Mouse (Mus musculus) mature B cell (primary cell): ENCODE results near the gene Plb1.

Experiments
- in situ Hi-C: fragments of 300-500 bp; cut with MboI; formaldehyde crosslinking; loops from 2 replicates; pipeline ENCODE4 v1.14.3; 2019

Plb1 gene

GRCm38 (mm10) chr5:32394586-32394985 lies 162.1 kb downstream of the Plb1 start:
- in situ Hi-C loops = no loop called here

- in situ Hi-C loops = no loop called here
Observed at GRCm38 (mm10) chr5:32395101-32395892, 162.8 kb downstream of the Plb1 start.

GRCm38 (mm10) chr5:32397719-32398118 lies 165.2 kb downstream of the Plb1 start:
- in situ Hi-C loops = no loop called here

GRCm38 (mm10) chr5:32400926-32401325 lies 168.4 kb downstream of the Plb1 start:
- in situ Hi-C loops = no loop called here

GRCm38 (mm10) chr5:32403082-32403953 lies 170.8 kb downstream of the Plb1 start:
- in situ Hi-C loops = no loop called here

- in situ Hi-C loops = no loop called here
Observed at GRCm38 (mm10) chr5:32405199-32405855, 172.8 kb downstream of the Plb1 start.

- in situ Hi-C loops = no loop called here
Observed at GRCm38 (mm10) chr5:32408771-32409170, 176.3 kb downstream of the Plb1 start.

- in situ Hi-C loops = no loop called here
Observed at GRCm38 (mm10) chr5:32409747-32410146, 177.2 kb downstream of the Plb1 start.

- in situ Hi-C loops = no loop called here
Observed at GRCm38 (mm10) chr5:32410954-32411688, 178.6 kb downstream of the Plb1 start.

- in situ Hi-C loops = no loop called here
Observed at GRCm38 (mm10) chr5:32412186-32412950, 179.9 kb downstream of the Plb1 start.

- in situ Hi-C loops = no loop called here
Observed at GRCm38 (mm10) chr5:32413083-32413482, 180.6 kb downstream of the Plb1 start.

- in situ Hi-C loops = no loop called here
Observed at GRCm38 (mm10) chr5:32413569-32413968, 181.1 kb downstream of the Plb1 start.

GRCm38 (mm10) chr5:32414461-32414985 lies 182.0 kb downstream of the Plb1 start:
- in situ Hi-C loops = no loop called here

- in situ Hi-C loops = no loop called here
Observed at GRCm38 (mm10) chr5:32415554-32415953, 183.0 kb downstream of the Plb1 start.
